Mouse (Mus musculus) urinary bladder, adult 2 months (tissue): ENCODE results near the gene Ap2b1. TPM values are rescaled to one million over a fixed set of nuclear protein-coding genes. Genes with fewer than 3 reads are reported as not detected.

Experiments
- DNase-seq: peaks from one replicate; pipeline ENCODE4 v3.0.0; 2022; ENCODE audit warnings: low spot score
- polyA plus RNA-seq: library from polyadenylated mRNA; depleted of rRNA; stranded (reverse); fragments of >200 nt; gene quantifications from 2 replicates; pipeline ENCODE4 v1.2.3, GENCODE M21; 2012; rRNA removed

Gene Ap2b1
- polyA plus RNA-seq, 1 experiment: 37.1 TPM

GRCm38 (mm10) chr11:83443824-83444223 is 145.0 kb downstream of the Ap2b1 start:
- DNase-seq: no peak

- no peak for DNase-seq
These were observed 146.2 kb downstream of the Ap2b1 start for GRCm38 (mm10) chr11:83445001-83445400.

GRCm38 (mm10) chr11:83447612-83448011 is 148.8 kb downstream of the Ap2b1 start:
- DNase-seq: no peak

GRCm38 (mm10) chr11:83448021-83448926 is 149.4 kb downstream of the Ap2b1 start:
- DNase-seq: no peak

- no peak for DNase-seq
These were observed 150.1 kb downstream of the Ap2b1 start for GRCm38 (mm10) chr11:83448927-83449236.

- no peak for DNase-seq
These were observed 150.5 kb downstream of the Ap2b1 start for GRCm38 (mm10) chr11:83449298-83449697.

GRCm38 (mm10) chr11:83450550-83450949 is 151.7 kb downstream of the Ap2b1 start:
- DNase-seq: no peak

GRCm38 (mm10) chr11:83451281-83451680 is 152.5 kb downstream of the Ap2b1 start:
- no peak for DNase-seq

- no peak for DNase-seq
These were observed 155.7 kb downstream of the Ap2b1 start for GRCm38 (mm10) chr11:83454548-83454947.

Other genes with a start within 250 kb of the Ap2b1 start
- gene Slfn2, start 233.9 kb upstream of the Ap2b1 start, polyA plus RNA-seq: 13.5 and 13.8 TPM in 2 replicates
- 1.1 and 1.7 TPM in 2 replicates for gene Slfn1, start 182.2 kb upstream of the Ap2b1 start, polyA plus RNA-seq
- 1.0 and 1.1 TPM in 2 replicates for gene Slfn4, start 123.8 kb upstream of the Ap2b1 start, polyA plus RNA-seq
- gene Slfn3, start 107.7 kb upstream of the Ap2b1 start, polyA plus RNA-seq: 1.5 and 2.0 TPM in 2 replicates
- 0.01 TPM in 1 of 2 replicates, not detected in the other for gene Slfn14, start 12.3 kb upstream of the Ap2b1 start, polyA plus RNA-seq
- 10.6 and 11.0 TPM in 2 replicates for gene Pex12, start 3.6 kb downstream of the Ap2b1 start, polyA plus RNA-seq
- gene Rasl10b, start 110.1 kb downstream of the Ap2b1 start, polyA plus RNA-seq: 0.25 and 0.59 TPM in 2 replicates
- 0.14 and 0.19 TPM in 2 replicates for gene Gas2l2, start 130.4 kb downstream of the Ap2b1 start, polyA plus RNA-seq
- gene 1700020L24Rik, start 138.7 kb downstream of the Ap2b1 start, polyA plus RNA-seq: 0.56 and 0.61 TPM in 2 replicates
- gene Mmp28, start 164.0 kb downstream of the Ap2b1 start, polyA plus RNA-seq: 12.7 and 16.8 TPM in 2 replicates
- gene Taf15, start 174.1 kb downstream of the Ap2b1 start, polyA plus RNA-seq: 39.1 and 55.5 TPM in 2 replicates
- 0.03 and 0.11 TPM in 2 replicates for gene Heatr9, start 223.2 kb downstream of the Ap2b1 start, polyA plus RNA-seq
- 14.9 and 15.6 TPM in 2 replicates for gene Ccl5, start 231.5 kb downstream of the Ap2b1 start, polyA plus RNA-seq